Mouse (Mus musculus) embryo, embryonic 11.5 days (tissue): ENCODE results near the gene Hrk.
A peak's percentile ranks its signal among the peaks of the same experiment; 100 is the strongest.

Source experiments
- DNase-seq: peaks from one replicate; pipeline ENCODE4 v3.0.0-alpha.2; 2012; ENCODE audit warnings: low read depth, low spot score

The Hrk gene

GRCm38 (mm10) chr5:118165462-118165861 lies 1.0 kb downstream of the Hrk start:
- DNase-seq = no peak

GRCm38 (mm10) chr5:118167561-118167995 lies 3.1 kb downstream of the Hrk start:
- no peak for DNase-seq

- no peak for DNase-seq
Observed at GRCm38 (mm10) chr5:118169222-118170221, 5.1 kb downstream of the Hrk start.

GRCm38 (mm10) chr5:118170888-118171529 lies 6.6 kb downstream of the Hrk start:
- DNase-seq = no peak

- no peak for DNase-seq
Observed at GRCm38 (mm10) chr5:118171665-118172064, 7.2 kb downstream of the Hrk start.

- no peak for DNase-seq
Observed at GRCm38 (mm10) chr5:118172078-118172723, 7.8 kb downstream of the Hrk start.

- DNase-seq = no peak
Observed at GRCm38 (mm10) chr5:118174310-118175009, 10.0 kb downstream of the Hrk start.

GRCm38 (mm10) chr5:118175137-118175536 lies 10.7 kb downstream of the Hrk start:
- no peak for DNase-seq

GRCm38 (mm10) chr5:118177640-118178039 lies 13.2 kb downstream of the Hrk start:
- no peak for DNase-seq

- DNase-seq = no peak
Observed at GRCm38 (mm10) chr5:118186903-118187633, 22.6 kb downstream of the Hrk start.

GRCm38 (mm10) chr5:118188356-118188755 lies 23.9 kb downstream of the Hrk start:
- DNase-seq = no peak

- DNase-seq = no peak
Observed at GRCm38 (mm10) chr5:118190491-118190890, 26.0 kb downstream of the Hrk start.

GRCm38 (mm10) chr5:118192221-118192620 lies 27.8 kb downstream of the Hrk start:
- no peak for DNase-seq

GRCm38 (mm10) chr5:118197421-118197820 lies 33.0 kb downstream of the Hrk start:
- no peak for DNase-seq

- no peak for DNase-seq
Observed at GRCm38 (mm10) chr5:118199670-118200069, 35.2 kb downstream of the Hrk start.

GRCm38 (mm10) chr5:118204675-118205440 lies 40.4 kb downstream of the Hrk start:
- DNase-seq = no peak

- DNase-seq = no peak
Observed at GRCm38 (mm10) chr5:118205852-118206251, 41.4 kb downstream of the Hrk start.

GRCm38 (mm10) chr5:118214012-118214411 lies 49.6 kb downstream of the Hrk start:
- no peak for DNase-seq

- peak; percentile 53 for DNase-seq
Observed at GRCm38 (mm10) chr5:118214418-118215154, 50.1 kb downstream of the Hrk start.
